Comparison of ENCODE assay signal across 8 mouse cellular contexts in genomic region chr12:110503406-110504144, GRCm38 (mm10). TPM values are rescaled to one million over a fixed set of nuclear protein-coding genes. Genes with fewer than 3 reads are reported as not detected.
DNase-seq lines count a peak whose midpoint lies in the region; ATAC-seq lines count a peak whose summit lies in the region.

No protein-coding gene starts in this region.

- peaks cover 92% of the 10 kb centered on the region for H3K4me1 ChIP-seq in heart, embryonic 13.5 days

- no peak overlapping the region for H3K4me2 ChIP-seq in heart, embryonic 13.5 days

- no peaks in the 10 kb centered on the region for H3K27me3 ChIP-seq in heart, embryonic 13.5 days (replicated peaks)

- intact Hi-C loops in heart, postnatal 36 days (cut with DNase I), result loop anchor here (2.0 kb wide), 1 partner anchor 17 kb away; no protein-coding TSS in a partner anchor

- H3K36me3 ChIP-seq in heart, embryonic 13.5 days, result no peaks in the 10 kb centered on the region

- H3K9me3 ChIP-seq in heart, embryonic 13.5 days, result no peaks in the 10 kb centered on the region

- peak overlapping the region; percentile 59; the same call in 1 of the 2 replicates for H3K9ac ChIP-seq in heart, embryonic 13.5 days

- H3K4me3 ChIP-seq in heart, embryonic 13.5 days, result no peak overlapping the region

- H3K27ac ChIP-seq in heart, embryonic 13.5 days (replicated peaks), result peak overlapping the region; percentile 20; the same call in 1 of the 2 replicates

- WGBS in heart, embryonic 13.5 days, result 78% methylated on average over 8 of the region's 8 CpGs

- peak; percentile 57 to 85 for DNase-seq in heart, adult 18-20 months
- DNase-seq in heart, postnatal 36 days, result no peak
- DNase-seq in left cerebral cortex, adult 9 months (ENCODE audit: low spot score in 2 of 2), result no peak
- no peak for DNase-seq in gastrocnemius, postnatal 4 days (ENCODE audit: low spot score in 2 of 2)
- no peak for DNase-seq in embryo, embryonic 9.5 days (ENCODE audit: extremely low spot score)

- peak; percentile 72 for ATAC-seq in CD4-positive, CD25-positive, alpha-beta regulatory T cell, adult 4 months
- ATAC-seq in heart, embryonic 13.5 days (ENCODE audit: extremely low read depth, insufficient number of reproducible peaks, low FRiP score, low TSS enrichment), result no peak
- ATAC-seq in megakaryocyte, adult 5-6 weeks (ENCODE audit: poor library complexity, severe bottlenecking), result peak; percentile 74

RNA-seq across cellular contexts. Expression of gene Ppp2r5c, which starts 56.7 kb away (rescaled TPM):
- 10 to 100 TPM; 91.7 to 91.9 TPM for total RNA-seq in heart, adult 18-20 months (2021)
- 10 to 100 TPM; 94.4 to 96.6 TPM for total RNA-seq in heart, postnatal 36 days (2021)
- polyA plus RNA-seq in CD4-positive, CD25-positive, alpha-beta regulatory T cell, adult 4 months (2017; shearing (Covaris generic)), result 100 to 1,000 TPM; 490 to 635 TPM
- 113 and 127 TPM in 2 replicates for polyA plus RNA-seq in heart, embryonic 13.5 days (2015; fragmentation: Nextera tagmentation; extraction: Ambion mirVana)
- 164 and 178 TPM in 2 replicates for total RNA-seq in megakaryocyte, adult 5-6 weeks (2015)
- total RNA-seq in megakaryocyte, adult 5-6 weeks (2017), result 293 and 306 TPM in 2 replicates
- total RNA-seq in gastrocnemius, postnatal 4 days (2021), result 10 to 100 TPM; 87.5 to 88.8 TPM

Comparison
In these comparisons a context has a peak if more than half of its experiments do, and no peak if none do; other contexts are left out.
1. DNase-seq: peak in heart, adult 18-20 months (2 of 2); none in heart, postnatal 36 days (0 of 2), left cerebral cortex, adult 9 months (0 of 2), gastrocnemius, postnatal 4 days (0 of 2) and embryo, embryonic 9.5 days (single experiment).